Mouse (Mus musculus): ENCODE data around the gene Bicc1.
A peak's percentile ranks its signal among the peaks of the same experiment; 100 is the strongest.
"Not testable (repeated sequence)": the region's sequence is repeated elsewhere in the genome, so short reads cannot be mapped to it uniquely, and the experiment has no call there.

Gene Bicc1

DNA sequence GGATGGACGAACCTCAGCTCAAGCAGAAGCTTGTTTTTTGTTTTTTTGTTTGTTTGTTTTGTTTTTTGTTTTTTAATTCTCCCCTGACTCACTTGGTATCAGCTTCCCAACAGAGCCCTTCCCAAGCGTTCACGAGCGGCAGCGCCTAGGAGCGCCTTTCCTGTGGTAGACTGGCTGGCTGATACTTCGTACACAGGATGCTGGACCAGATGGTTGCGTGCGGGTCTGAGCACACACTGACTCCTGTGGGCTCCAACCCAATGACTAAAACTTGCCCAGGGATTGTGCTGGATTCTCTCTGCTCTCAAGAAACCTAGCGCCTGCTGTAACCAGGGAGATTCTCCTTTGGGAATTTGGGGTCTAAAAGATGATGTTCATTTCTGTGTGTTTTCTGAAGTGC is 211.2 kb downstream of the Bicc1 start:
- no peak for DNase-seq (ENCODE audit: low read depth, low spot score)

DNA sequence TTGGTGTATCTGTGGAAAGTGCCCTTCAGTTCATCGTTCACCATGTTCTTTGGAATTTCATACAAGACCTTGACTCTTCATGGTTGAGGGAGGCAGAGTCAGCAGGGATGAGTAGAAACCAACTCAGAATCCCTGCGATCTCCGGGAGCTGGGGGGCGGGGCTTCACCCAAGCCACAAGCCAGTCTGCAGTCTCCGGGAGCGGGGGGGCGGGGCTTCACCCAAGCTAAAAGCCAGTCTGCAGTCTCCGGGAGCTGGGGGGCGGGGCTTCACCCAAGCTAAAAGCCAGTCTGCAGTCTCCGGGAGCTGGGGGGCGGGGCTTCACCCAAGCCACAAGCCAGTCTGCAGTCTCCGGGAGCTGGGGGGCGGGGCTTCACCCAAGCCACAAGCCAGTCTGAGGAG is 213.4 kb downstream of the Bicc1 start:
- DNase-seq (ENCODE audit: low read depth, low spot score), result not testable (repeated sequence)

- no peak for DNase-seq (ENCODE audit: low read depth, low spot score)
These were observed 214.4 kb downstream of the Bicc1 start for GRCm38 (mm10) chr10:70945076-70945475.

DNA sequence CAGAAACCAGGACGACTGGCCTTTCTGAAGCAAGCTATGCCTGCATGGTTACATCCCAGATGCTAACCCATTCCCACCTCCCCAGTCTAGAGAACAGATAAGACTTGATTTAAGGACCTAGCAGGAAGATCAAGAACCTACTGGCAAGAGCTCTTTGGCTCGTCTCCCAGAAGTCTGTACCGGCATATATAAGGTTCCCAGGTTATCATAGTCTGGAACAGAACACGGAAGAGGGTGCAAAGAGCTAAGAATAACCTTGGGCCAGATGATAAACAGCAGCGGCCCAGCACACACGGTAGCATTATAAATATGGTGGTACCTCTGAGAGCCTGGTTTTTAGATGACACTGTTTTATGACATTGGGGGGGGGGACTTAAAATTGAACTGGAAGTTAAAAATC is 217.9 kb downstream of the Bicc1 start:
- DNase-seq (ENCODE audit: low read depth, low spot score), result no peak

DNA sequence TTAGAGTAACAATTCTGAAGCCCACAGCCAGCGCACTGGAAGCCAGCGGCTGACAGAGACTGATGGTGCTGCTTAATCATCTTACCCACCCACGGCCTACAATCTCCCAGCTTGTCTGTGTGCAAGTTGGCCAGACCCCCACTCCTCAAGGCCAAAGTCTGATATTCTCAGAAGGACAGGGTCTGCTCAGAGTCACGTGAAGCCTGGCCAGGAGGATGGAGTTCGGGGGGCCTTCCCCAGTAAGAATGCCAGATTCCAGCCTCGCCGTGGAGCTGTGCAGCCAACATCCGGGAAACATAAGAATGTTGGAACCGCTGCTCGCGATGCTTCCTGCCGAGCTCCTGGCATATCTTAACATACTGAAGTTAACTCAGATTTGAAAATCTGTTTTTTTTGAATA is 219.7 kb downstream of the Bicc1 start:
- DNase-seq (ENCODE audit: low read depth, low spot score), result no peak

- no peak for DNase-seq (ENCODE audit: low read depth, low spot score)
These were observed 222.1 kb downstream of the Bicc1 start for GRCm38 (mm10) chr10:70937450-70937849.

DNA sequence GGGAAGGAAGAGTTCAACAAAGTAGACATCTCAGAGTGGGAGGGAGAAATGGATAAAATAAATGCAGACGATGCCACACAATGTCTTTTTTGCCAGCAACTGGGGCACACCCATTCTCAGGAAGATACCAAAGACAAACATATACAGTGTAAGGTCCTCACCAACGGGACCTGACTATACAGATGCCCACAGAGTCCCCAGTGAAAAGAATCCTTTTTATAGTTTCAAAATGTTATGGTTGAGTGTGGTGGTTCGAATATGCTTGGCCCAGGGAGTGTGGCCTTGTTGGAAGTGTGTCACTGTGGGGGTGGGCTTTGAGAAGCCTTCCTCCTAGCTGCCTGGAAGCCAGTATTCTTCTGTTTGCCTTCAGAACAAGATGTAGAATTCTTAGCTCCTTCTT is 223.5 kb downstream of the Bicc1 start:
- no peak for DNase-seq (ENCODE audit: low read depth, low spot score)

DNA sequence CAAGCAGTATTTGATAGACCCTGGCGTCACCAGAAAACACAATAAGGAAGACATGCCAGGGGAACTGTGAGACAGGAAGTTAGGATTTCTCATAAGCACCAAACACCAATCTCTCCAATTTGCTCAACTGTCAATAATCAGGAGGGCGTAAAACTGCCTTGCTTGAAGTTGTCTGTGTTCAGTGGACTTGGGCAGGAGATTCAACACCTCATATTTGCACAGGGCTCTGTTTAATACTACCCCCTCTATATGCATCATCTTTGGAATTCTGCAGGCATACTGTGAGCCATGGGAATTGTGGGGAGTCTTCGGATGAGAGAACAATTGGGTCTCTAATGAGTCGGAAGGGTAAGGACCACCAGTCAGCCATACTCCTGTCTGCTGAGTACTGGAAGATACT is 233.4 kb downstream of the Bicc1 start:
- no peak for DNase-seq (ENCODE audit: low read depth, low spot score)

DNA sequence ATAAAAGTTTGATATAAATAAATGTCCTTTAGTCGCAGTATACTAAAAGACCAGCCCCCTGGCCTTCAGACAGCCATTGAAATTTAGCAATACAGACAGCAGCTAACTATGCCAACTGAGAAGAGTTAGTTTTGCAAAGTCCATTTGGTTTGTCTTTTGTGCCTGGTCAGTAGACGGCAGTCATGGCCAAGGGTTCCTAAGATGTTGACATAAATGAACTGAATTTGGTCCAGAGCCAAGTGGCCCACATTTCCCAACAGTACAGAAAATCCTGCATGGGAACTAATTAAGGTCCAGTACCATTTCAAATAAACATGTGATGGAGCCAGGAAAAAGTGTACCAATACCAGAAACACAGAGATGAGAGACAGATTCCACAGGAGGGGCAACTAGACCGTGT is 235.2 kb downstream of the Bicc1 start:
- DNase-seq (ENCODE audit: low read depth, low spot score), result no peak

DNA sequence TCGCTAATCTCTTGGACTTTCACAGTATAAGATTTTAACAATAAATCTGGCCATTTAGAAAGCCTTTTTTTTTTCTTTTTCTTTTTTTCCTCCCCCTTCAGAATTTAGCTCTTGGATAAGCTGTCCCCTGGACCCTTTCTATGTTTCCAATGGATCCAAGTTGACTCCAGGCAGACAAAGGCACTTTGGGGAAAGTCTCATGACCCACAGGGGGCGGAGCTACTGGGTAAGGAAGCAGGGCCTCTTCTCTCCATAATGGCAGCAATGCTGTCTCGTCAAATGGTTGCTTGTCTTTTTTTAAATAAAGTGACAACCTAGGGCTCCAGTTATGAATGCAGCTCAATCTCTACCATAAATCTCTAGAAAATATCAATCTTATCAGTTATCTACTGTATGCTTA is 235.6 kb downstream of the Bicc1 start:
- DNase-seq (ENCODE audit: low read depth, low spot score), result no peak

DNA sequence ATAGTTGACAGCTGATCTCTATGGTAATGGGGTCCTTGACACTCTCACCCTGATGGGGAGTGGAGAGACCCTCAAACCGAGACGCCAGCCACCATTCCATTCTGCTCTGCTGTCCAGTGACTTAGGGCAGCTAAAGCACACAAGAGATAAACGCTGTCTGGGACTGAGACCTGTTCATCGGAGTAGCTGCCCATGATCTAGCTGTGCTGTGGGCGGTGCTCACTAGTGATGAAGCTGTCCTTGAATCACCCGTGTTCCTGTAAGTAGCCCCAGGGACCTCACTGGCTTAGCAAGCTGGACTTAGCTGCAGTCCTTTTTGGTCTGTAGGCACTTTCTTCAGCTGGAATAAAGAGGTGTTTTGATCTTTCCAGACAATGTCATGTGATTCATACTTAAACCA is 238.0 kb downstream of the Bicc1 start:
- DNase-seq (ENCODE audit: low read depth, low spot score), result no peak

GRCm38 (mm10) chr10:70919851-70920250 is 239.6 kb downstream of the Bicc1 start:
- DNase-seq (ENCODE audit: low read depth, low spot score), result no peak

DNA sequence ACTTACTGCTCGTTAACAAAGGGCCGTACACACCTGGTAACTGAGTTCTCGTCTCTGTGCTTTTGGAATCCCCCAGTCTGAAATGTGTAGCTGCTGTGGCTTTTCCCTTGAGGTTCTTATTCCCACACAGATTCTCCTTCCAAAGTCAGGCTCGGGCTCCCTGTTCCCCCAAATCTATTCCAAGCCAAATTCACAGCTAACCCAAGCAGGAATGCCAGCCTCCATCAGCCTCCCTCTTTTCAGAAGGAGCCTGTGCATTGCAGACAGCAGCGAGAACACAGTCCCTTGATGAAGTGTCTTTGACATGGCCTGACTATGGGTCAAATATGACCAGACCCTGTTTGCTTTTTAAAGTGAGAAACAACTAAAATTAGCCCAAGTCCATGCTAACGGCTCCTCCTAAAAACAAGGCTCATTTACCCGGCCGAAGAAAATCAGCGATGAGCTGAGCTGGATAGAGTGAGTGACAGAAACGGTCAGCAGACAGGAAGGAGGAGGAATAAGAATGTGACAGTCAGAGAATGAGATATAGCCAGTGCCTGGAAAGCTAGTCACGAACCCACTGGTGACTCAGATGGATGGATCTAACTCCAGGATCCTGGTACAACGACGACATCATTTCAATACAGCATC is 240.4 kb downstream of the Bicc1 start:
- no peak for DNase-seq (ENCODE audit: low read depth, low spot score)

DNA sequence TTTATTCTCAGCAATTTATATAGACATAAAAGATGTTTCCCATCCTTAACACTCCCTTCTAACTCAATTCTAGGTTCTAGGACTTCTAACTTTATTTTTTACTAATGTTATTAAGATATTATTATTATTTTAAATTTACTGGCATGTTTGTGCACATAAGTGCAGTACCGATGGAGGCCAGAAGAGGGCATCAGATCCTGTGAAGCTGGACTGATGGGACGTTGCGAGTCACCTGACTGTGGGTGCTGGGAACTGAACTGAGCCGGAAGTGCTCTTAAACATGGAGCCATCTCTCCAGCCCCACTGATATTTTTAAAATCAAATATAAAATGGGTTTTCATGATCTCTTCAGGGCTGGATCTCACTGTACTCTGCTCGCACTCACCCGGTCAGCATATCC is 242.8 kb downstream of the Bicc1 start:
- DNase-seq (ENCODE audit: low read depth, low spot score), result peak; percentile 16

DNA sequence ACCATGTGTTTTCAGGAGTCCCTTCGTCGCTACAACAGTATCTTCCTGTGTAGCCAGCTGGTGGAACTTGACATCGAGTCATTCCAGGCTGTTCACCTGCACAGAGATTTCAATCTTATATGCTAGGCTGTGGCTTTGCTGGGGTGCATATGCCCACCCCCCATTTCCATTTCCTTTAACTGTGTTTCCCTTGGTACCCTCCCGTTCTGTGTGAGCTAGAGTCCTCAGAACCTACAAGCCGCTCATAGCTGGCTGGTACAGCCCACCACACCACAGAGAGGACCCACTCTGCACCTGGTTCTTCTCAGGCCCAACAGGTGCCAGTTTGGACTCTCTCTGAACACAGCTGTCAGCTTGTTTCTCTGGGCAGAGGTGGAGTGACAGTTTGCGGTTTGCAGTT is 244.4 kb downstream of the Bicc1 start:
- no peak for DNase-seq (ENCODE audit: low read depth, low spot score)

DNA sequence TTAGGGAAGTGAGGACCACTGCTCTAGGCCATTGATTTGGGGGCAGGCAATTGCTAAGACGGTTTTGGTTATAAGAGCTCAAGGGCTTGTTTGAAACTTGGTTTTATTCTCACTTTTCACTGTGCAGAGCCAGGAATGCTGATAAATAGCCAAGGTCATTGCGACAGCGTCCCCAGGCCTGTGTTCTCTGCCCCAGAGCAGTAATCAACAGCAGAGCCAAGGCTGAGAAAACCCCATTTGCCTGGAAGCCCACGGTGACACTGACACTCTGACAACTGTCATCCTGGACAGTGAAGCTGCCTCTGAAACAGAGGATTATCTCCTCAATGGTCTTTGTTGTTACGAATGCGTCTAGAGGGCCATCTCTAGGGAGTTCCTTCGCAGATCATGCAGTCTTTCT is 255.6 kb downstream of the Bicc1 start:
- no peak for DNase-seq (ENCODE audit: low read depth, low spot score)

DNA sequence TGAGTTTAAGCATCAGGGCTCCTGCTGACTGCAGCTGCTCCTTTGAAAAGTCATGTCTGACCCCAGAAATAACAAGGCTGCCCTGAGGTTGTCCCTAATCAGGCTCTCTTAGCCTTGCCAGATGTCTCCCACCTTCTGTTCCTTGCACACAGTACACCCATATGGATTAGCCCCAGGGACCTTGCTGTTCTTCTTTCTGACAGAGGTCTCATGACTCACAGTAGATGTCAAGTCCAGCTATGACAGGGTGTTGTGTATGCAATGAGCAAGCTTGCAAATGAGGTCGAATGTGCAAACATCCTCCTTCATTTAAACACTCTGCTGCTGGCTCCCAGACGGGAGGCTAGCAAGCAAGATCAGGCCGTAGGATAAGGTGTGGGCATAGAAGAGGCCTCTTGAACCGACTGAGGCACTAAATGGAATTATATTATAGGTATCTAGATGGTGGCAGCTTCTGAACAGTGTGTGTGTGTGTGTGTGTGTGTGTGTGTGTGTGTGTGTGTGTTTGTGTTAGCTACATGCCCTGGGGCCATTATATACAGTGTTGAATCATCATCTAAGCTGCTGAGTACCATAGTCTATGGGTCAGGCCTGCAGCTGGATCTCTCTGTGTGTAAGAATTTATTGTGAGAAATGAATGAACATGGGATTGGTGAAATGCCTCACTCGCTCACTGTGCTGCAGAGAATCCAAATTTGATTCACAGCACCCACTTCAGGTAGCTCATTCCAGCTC is 256.6 kb downstream of the Bicc1 start:
- no peak for DNase-seq (ENCODE audit: low read depth, low spot score)

GRCm38 (mm10) chr10:70901193-70901875 is 258.2 kb downstream of the Bicc1 start:
- DNase-seq (ENCODE audit: low read depth, low spot score), result no peak

GRCm38 (mm10) chr10:70895891-70896290 is 263.6 kb downstream of the Bicc1 start:
- DNase-seq (ENCODE audit: low read depth, low spot score), result no peak

- no peak for DNase-seq (ENCODE audit: low read depth, low spot score)
These were observed 281.5 kb downstream of the Bicc1 start for GRCm38 (mm10) chr10:70878046-70878445.

DNA sequence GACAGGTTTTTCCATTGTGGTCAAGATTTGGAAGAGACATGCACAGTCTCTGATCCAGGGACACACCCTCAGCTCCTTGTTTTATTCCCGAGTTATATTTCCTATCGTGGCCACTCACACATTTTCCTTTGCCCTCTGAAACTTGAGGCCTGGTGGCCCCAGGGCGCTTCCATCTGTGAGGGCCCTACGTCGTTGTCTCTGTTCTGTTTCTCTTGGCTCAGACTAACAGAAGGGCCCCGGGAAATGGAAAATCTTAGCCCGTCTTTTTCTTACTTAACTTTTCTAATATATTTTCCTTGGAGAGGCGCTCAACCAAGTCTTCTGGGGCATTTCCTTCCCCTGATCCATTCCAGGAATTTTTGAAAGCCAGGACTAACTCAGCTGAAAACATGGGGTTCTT is 281.9 kb downstream of the Bicc1 start:
- DNase-seq (ENCODE audit: low read depth, low spot score), result no peak

DNA sequence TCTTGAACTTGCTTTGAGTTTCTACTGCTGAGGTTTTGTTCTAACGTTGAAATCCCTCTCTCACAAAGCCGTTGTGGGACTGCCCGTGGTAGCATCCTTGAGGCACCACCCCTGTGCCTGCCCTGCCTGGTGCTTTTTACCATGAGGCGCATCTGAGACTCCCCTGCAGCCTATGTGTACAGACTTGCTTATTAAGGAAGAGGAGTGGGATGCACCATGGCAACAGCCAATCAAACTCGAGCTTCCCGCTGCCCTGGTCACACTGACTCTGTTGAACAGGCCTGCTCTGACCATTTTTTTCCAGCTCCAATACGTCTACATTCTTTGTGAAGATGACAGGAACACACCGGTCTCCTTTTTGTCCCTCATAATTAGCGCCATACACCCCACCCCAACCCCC is 283.0 kb downstream of the Bicc1 start:
- no peak for DNase-seq (ENCODE audit: low read depth, low spot score)

DNA sequence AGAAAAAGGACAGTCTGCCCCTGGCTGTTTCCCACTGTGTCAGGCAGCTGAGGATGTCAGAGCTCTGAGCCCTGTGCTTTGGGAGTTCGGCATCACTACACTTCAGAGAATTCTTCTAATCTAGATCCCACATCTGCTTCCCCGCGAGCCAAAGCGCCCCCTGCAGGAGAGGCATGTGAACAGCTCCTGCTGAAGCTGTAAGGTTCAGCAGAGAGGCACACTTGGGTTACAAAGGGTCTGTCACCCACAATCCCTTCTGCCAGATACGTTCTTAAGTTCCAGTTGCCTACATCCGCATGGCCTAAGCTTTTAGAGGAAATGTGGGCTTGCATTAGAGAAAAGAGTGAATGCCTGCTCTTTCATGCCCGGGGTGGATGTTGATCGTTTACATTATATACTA is 283.4 kb downstream of the Bicc1 start:
- peak; percentile 11 for DNase-seq (ENCODE audit: low read depth, low spot score)
